Mouse (Mus musculus): ENCODE results near the gene Ap3s2.

DNA sequence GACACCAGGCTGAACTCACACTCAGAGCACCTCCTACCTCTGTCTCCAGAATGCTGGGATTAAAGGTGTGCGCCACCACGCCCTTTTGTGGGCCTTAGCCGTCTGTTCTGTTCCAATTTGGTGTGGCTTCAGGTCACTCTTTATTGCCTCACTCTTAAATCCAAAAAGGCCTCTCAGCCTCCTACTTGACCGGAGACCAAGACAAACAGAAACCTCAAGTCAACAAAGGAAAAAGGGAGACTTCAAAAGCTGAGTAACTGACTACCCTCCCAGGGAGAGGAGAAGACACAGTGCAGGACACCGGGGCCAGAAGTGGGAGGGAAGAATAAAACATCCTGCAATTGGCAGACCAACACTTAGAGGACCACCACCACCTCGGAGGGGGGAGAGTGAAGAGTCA is 89.3 kb downstream of the Ap3s2 start:
- TF ChIP-seq CEBPB (IDR thresholded peaks at IDR 0.05; ENCODE audit: low read depth) (no peak), CTCF (IDR thresholded peaks at IDR 0.05; ENCODE audit: control insufficient read depth, insufficient read depth, insufficient read length) (no peak), USF1 (IDR thresholded peaks at IDR 0.05; ENCODE audit: low read depth) (no peak), MAX (IDR thresholded peaks at IDR 0.05) (no peak), FOSL1 (IDR thresholded peaks at IDR 0.05; ENCODE audit: insufficient read depth, low read length, poor library complexity, severe bottlenecking) (no peak), MYOD1 (IDR thresholded peaks at IDR 0.05; ENCODE audit: control insufficient read depth, insufficient read length, low read depth) (no peak), MYOG (IDR thresholded peaks at IDR 0.05; ENCODE audit: control insufficient read depth, extremely low read depth, insufficient read length) (no peak)
